Mouse (Mus musculus) heart, postnatal 0 days (tissue): Measurements from ENCODE around the gene Src.

Experiments
- CTCF ChIP-seq: IDR thresholded peaks from 2 replicates; pipeline ENCODE4 v1.5.1; 2016; ENCODE audit warnings: antibody characterized with exemption, control low read depth, low read depth
- EP300 ChIP-seq: IDR thresholded peaks from 2 replicates; pipeline ENCODE4 v1.6.1; 2016; ENCODE audit warnings: antibody characterized with exemption, low read depth

DNA sequence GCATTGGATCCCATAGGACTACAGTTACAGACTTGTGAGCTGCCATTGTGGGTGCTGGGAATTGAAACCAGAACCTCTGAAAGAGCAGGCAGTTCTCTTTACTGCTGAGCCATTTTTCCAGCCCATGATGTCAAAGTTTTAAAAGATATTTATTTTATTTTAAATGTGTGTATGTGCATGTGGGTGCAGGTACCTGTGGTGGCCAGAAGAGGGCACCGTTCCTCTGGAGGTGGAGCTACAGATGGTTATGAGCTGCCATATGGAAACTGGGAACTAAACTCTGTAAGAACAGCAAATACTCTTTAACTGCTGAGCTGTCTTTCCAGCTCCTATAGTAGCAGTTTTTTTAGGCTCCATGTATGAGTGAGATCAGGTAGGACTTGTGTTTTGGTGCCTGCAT, 23.1 kb downstream of the Src start:
- no peak for TF ChIP-seq CTCF
- TF ChIP-seq EP300, result no peak
